Mouse (Mus musculus) testis, adult 2 months (tissue): ENCODE data around the gene Mmrn1. TPM values are rescaled to one million over a fixed set of nuclear protein-coding genes. Genes with fewer than 3 reads are reported as not detected.

Source experiments
- H3K27ac ChIP-seq: fragments of 200-500 bp; 2 replicates; pipeline ENCODE4 v1.5.1; 2012; ENCODE audit warnings: low read depth, low read length; ENCODE audit not compliant: control insufficient read depth, insufficient read depth
- H3K27me3 ChIP-seq: fragments of 200-500 bp; 2 replicates; pipeline ENCODE4 v1.6.1; 2012; ENCODE audit warnings: mild to moderate bottlenecking, low read length, moderate library complexity; ENCODE audit not compliant: control insufficient read depth, insufficient read depth
- H3K36me3 ChIP-seq: fragments of 200-500 bp; 2 replicates; pipeline ENCODE4 v1.6.1; 2012; ENCODE audit warnings: mild to moderate bottlenecking, low read length; ENCODE audit not compliant: control insufficient read depth, insufficient read depth
- H3K4me1 ChIP-seq: fragments of 200-500 bp; 2 replicates; pipeline ENCODE4 v1.6.1; 2012; ENCODE audit warnings: low read length; ENCODE audit not compliant: control insufficient read depth, insufficient read depth
- H3K4me3 ChIP-seq: fragments of 200-500 bp; 2 replicates; pipeline ENCODE4 v1.5.1; 2012; ENCODE audit warnings: low read depth, mild to moderate bottlenecking, low read length, moderate library complexity, mixed read lengths; ENCODE audit not compliant: control insufficient read depth
- CTCF ChIP-seq: fragments of 200-500 bp; IDR thresholded peaks from 2 replicates; pipeline ENCODE4 v1.5.1; 2012; ENCODE audit warnings: low read depth, mild to moderate bottlenecking, inconsistent platforms, low read length, moderate library complexity; ENCODE audit not compliant: control insufficient read depth, insufficient read depth, insufficient replicate concordance
- POLR2A ChIP-seq: fragments of 200-500 bp; IDR thresholded peaks from 2 replicates; pipeline ENCODE4 v1.6.1; 2012; ENCODE audit warnings: low read depth, mild to moderate bottlenecking, inconsistent platforms, low read length, moderate library complexity; ENCODE audit not compliant: control insufficient read depth
- polyA plus RNA-seq: library from polyadenylated mRNA; depleted of rRNA; stranded (reverse); fragments of >200 nt; gene quantifications from 2 replicates; pipeline ENCODE4 v1.2.3, GENCODE M21; 2012

Gene Mmrn1
- polyA plus RNA-seq, 1 experiment = 0.14 TPM

- H3K27ac ChIP-seq = no peak overlapping the region
- H3K4me3 ChIP-seq = no peak overlapping the region
- H3K27me3 ChIP-seq = no peaks in the 10 kb centered on the region
- no peak for TF ChIP-seq CTCF
- no peak for TF ChIP-seq POLR2A
- no peaks in the 10 kb centered on the region for H3K4me1 ChIP-seq
- no peaks in the 10 kb centered on the region for H3K36me3 ChIP-seq
Observed at GRCm38 (mm10) chr6:60993386-60994108, 68.8 kb downstream of the Mmrn1 start.

GRCm38 (mm10) chr6:60994114-60994513 lies 69.3 kb downstream of the Mmrn1 start:
- TF ChIP-seq CTCF (no peak), POLR2A (no peak)
- Histone ChIP-seq H3K4me3 (no peak overlapping the region), H3K27ac (no peak overlapping the region), H3K27me3 (no peaks in the 10 kb centered on the region), H3K36me3 (no peaks in the 10 kb centered on the region), H3K4me1 (no peaks in the 10 kb centered on the region)

GRCm38 (mm10) chr6:60994521-60994920 lies 69.7 kb downstream of the Mmrn1 start:
- no peak overlapping the region for H3K27ac ChIP-seq
- H3K27me3 ChIP-seq = no peaks in the 10 kb centered on the region
- no peak for TF ChIP-seq POLR2A
- no peak for TF ChIP-seq CTCF
- no peak overlapping the region for H3K4me3 ChIP-seq
- H3K36me3 ChIP-seq = no peaks in the 10 kb centered on the region
- H3K4me1 ChIP-seq = no peaks in the 10 kb centered on the region

- TF ChIP-seq CTCF = no peak
- TF ChIP-seq POLR2A = no peak
Observed at GRCm38 (mm10) chr6:60995596-60995995, 70.8 kb downstream of the Mmrn1 start.

GRCm38 (mm10) chr6:60996328-60996727 lies 71.6 kb downstream of the Mmrn1 start:
- H3K36me3 ChIP-seq = no peaks in the 10 kb centered on the region
- TF ChIP-seq CTCF = no peak
- no peak for TF ChIP-seq POLR2A
- no peak overlapping the region for H3K27ac ChIP-seq
- no peak overlapping the region for H3K4me3 ChIP-seq
- no peaks in the 10 kb centered on the region for H3K4me1 ChIP-seq
- no peaks in the 10 kb centered on the region for H3K27me3 ChIP-seq

More at GRCm38 (mm10) chr6:60995596-60995995, 70.8 kb downstream of the Mmrn1 start:
- H3K27ac ChIP-seq = no peak overlapping the region
- H3K4me1 ChIP-seq = no peaks in the 10 kb centered on the region
- H3K36me3 ChIP-seq = no peaks in the 10 kb centered on the region
- H3K27me3 ChIP-seq = no peaks in the 10 kb centered on the region
- no peak overlapping the region for H3K4me3 ChIP-seq

GRCm38 (mm10) chr6:61001003-61001790 lies 76.4 kb downstream of the Mmrn1 start:
- Histone ChIP-seq H3K4me3 (no peak overlapping the region), H3K27me3 (no peaks in the 10 kb centered on the region), H3K27ac (no peak overlapping the region), H3K4me1 (no peaks in the 10 kb centered on the region), H3K36me3 (no peaks in the 10 kb centered on the region)
- no peak for TF ChIP-seq POLR2A
- TF ChIP-seq CTCF = no peak

GRCm38 (mm10) chr6:61003916-61004765 lies 79.4 kb downstream of the Mmrn1 start:
- Histone ChIP-seq H3K36me3 (no peaks in the 10 kb centered on the region), H3K4me1 (no peaks in the 10 kb centered on the region), H3K4me3 (no peak overlapping the region), H3K27ac (no peak overlapping the region), H3K27me3 (no peaks in the 10 kb centered on the region)
- no peak for TF ChIP-seq POLR2A
- TF ChIP-seq CTCF = no peak
